Mouse (Mus musculus): Measurements from ENCODE around the gene Rab8a. TPM values are rescaled to one million over a fixed set of nuclear protein-coding genes. Genes with fewer than 3 reads are reported as not detected.
A peak's percentile ranks its signal among the peaks of the same experiment; 100 is the strongest.

The Rab8a gene
- polyA plus RNA-seq, 1 experiment from 2014 or later: 57.3 TPM

DNA sequence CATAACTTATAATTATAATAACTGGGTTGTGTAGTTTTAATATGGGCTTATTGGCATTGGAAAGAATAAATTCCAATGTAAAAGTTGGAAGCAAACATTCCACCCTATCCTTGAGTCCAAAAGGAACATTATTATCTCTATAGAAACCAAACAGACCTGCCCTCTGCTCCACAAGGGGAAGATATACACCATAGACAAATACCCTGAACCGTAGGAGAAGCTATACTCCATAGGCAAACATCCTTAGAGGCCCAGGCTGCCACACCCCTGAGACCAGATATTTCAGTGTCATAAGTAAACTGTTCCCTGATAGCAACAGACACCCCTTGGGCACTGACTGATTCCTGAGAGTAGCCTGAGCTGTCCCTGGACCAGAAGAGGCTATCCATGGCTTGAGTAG lies 33.2 kb upstream of the Rab8a start:
- WGBS (ENCODE audit: insufficient replicate concordance): 64% methylated on average over 1 of the region's 1 CpGs

DNA sequence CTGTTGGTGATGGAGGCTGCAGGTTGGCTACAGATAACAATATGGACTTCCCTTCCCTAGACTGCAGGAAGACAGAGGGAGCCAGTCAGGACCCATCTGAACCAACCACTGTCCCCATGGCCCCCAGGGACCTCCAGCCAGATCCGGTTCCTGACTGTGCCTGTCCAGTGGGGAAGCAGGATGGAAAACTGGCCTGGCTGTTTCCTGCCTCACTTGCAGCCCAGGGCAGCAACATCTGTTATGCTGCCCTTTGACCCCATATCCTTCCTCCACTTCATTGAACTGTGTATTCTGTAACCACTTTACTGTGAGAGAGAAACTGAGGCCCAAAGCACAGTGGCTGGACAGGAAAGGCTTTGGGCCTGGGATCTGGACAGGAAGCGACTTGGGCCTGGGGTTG lies 29.7 kb upstream of the Rab8a start:
- Histone ChIP-seq H3K27ac (ENCODE audit: low read depth) (no peak overlapping the region), H3K4me1 (ENCODE audit: insufficient read depth) (peaks cover 11% of the 10 kb centered on the region), H3K4me2 (ENCODE audit: low read depth, low read length) (no peak overlapping the region), H3K9me3 (ENCODE audit: low read length) (no peaks in the 10 kb centered on the region), H3K4me3 (ENCODE audit: low read depth, low read length) (no peak overlapping the region), H3K36me3 (replicated peaks; ENCODE audit: insufficient read depth, low read length) (no peaks in the 10 kb centered on the region), H3K9ac (replicated peaks) (no peak overlapping the region), H3K27me3 (ENCODE audit: insufficient read depth, low read length) (0 out of 2 replicates have a peak, but pooled peaks cover 9% of the 10 kb centered on the region)
- 63% methylated on average over 2 of the region's 2 CpGs for WGBS (ENCODE audit: insufficient replicate concordance)
- DNase-seq (no peak), ATAC-seq (no peak)
- no peak for TF ChIP-seq EP300 (IDR thresholded peaks at IDR 0.05; ENCODE audit: low read depth)
- TF ChIP-seq CTCF (IDR thresholded peaks at IDR 0.05; ENCODE audit: low read depth): no peak

More for the DNA sequence above, 33.2 kb upstream of the Rab8a start:
- H3K36me3 ChIP-seq (replicated peaks; ENCODE audit: insufficient read depth, low read length): no peaks in the 10 kb centered on the region
- no peak for DNase-seq
- H3K4me2 ChIP-seq (ENCODE audit: low read depth, low read length): no peak overlapping the region
- no peak overlapping the region for H3K27ac ChIP-seq (ENCODE audit: low read depth)
- H3K4me3 ChIP-seq (ENCODE audit: low read depth, low read length): no peak overlapping the region
- no peaks in the 10 kb centered on the region for H3K27me3 ChIP-seq (ENCODE audit: insufficient read depth, low read length)
- H3K9me3 ChIP-seq (ENCODE audit: low read length): no peaks in the 10 kb centered on the region
- no peak overlapping the region for H3K9ac ChIP-seq (replicated peaks)
- no peak for ATAC-seq
- peaks cover 3% of the 10 kb centered on the region for H3K4me1 ChIP-seq (ENCODE audit: insufficient read depth)
- TF ChIP-seq EP300 (IDR thresholded peaks at IDR 0.05; ENCODE audit: low read depth) (no peak), CTCF (IDR thresholded peaks at IDR 0.05; ENCODE audit: low read depth) (no peak)

DNA sequence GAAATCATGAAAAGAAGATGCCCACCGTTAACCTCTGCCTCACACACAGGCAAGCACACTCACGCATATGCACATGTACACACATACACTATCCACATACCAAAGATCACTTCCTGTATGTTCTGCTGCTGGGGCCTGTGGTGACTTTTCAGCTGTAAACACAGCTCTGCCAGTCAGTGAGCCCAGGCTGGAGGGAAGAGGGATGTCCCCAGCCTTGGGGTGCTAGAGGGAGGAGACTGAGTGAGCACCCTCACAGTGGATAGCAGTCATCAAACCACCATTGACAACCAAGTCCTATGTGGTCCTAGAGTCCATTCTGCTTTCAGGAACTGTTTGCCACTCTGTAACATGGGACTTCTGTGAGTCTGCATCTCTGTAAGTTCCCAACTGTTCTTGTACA lies 29.1 kb upstream of the Rab8a start:
- DNase-seq: no peak
- peak overlapping the region; percentile 7; the same call in 1 of the 2 replicates for H3K27ac ChIP-seq (ENCODE audit: low read depth)
- TF ChIP-seq CTCF (IDR thresholded peaks at IDR 0.05; ENCODE audit: low read depth) (no peak), EP300 (IDR thresholded peaks at IDR 0.05; ENCODE audit: low read depth) (no peak)

DNA sequence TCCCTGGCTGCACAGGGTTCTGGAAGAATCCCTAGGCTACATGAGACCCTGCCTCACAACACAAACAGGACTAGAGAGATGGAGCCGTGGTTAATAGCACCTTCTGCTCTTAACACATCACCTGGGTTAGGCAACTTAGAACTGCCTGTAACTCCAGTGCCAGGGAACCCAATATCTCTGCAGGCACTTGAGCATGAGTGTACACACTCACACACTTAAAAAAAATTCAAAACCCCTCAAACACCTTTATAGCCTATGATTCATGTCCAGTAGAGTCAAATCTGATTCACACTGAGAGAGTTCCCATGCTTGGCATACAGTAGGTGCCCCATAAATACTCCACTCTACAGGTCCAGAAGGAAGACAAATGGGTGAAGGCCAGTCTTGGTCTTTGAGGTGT lies 28.6 kb upstream of the Rab8a start:
- Histone ChIP-seq H3K4me3 (ENCODE audit: low read depth, low read length) (no peak overlapping the region), H3K9ac (replicated peaks) (no peak overlapping the region), H3K4me1 (ENCODE audit: insufficient read depth) (peaks cover 20% of the 10 kb centered on the region), H3K36me3 (replicated peaks; ENCODE audit: insufficient read depth, low read length) (no peaks in the 10 kb centered on the region), H3K9me3 (ENCODE audit: low read length) (no peaks in the 10 kb centered on the region), H3K27me3 (ENCODE audit: insufficient read depth, low read length) (0 out of 2 replicates have a peak, but pooled peaks cover 9% of the 10 kb centered on the region), H3K27ac (ENCODE audit: low read depth) (no peak overlapping the region), H3K4me2 (ENCODE audit: low read depth, low read length) (no peak overlapping the region)
- whole genome bisulfite sequencing (ENCODE audit: insufficient replicate concordance): 73% methylated on average over 1 of the region's 1 CpGs
- TF ChIP-seq CTCF (IDR thresholded peaks at IDR 0.05; ENCODE audit: low read depth) (no peak), EP300 (IDR thresholded peaks at IDR 0.05; ENCODE audit: low read depth) (no peak)
- DNase-seq: no peak
- ATAC-seq: no peak

More for the DNA sequence above, 29.1 kb upstream of the Rab8a start:
- Histone ChIP-seq H3K4me3 (ENCODE audit: low read depth, low read length) (no peak overlapping the region), H3K4me1 (ENCODE audit: insufficient read depth) (peaks cover 16% of the 10 kb centered on the region), H3K27me3 (ENCODE audit: insufficient read depth, low read length) (0 out of 2 replicates have a peak, but pooled peaks cover 9% of the 10 kb centered on the region), H3K4me2 (ENCODE audit: low read depth, low read length) (no peak overlapping the region), H3K9ac (replicated peaks) (no peak overlapping the region), H3K9me3 (ENCODE audit: low read length) (no peaks in the 10 kb centered on the region), H3K36me3 (replicated peaks; ENCODE audit: insufficient read depth, low read length) (no peaks in the 10 kb centered on the region)
- ATAC-seq: no peak
- WGBS (ENCODE audit: insufficient replicate concordance): 58% methylated on average over 2 of the region's 2 CpGs

DNA sequence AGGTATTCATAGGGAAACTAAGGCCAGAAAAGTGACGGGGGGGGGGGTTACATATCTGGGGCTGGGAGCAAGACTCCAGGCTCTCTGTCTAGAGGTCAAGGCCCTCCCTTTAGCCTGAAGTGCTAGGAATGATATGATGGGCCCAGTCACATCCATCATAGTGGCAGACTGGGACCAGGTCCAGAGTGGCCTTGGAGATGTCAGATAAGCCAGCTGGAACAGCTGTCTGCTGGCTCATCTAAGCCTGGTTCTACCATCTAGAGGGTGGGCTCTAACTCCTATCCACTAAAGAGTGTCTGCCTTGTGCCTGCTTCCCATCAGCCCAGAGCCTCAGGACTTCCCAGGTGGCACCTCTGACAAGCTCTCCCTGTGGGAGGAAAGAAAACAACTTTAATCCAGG lies 28.1 kb upstream of the Rab8a start:
- 65% methylated on average over 1 of the region's 1 CpGs for WGBS (ENCODE audit: insufficient replicate concordance)
- H3K27ac ChIP-seq (ENCODE audit: low read depth): peak overlapping the region; percentile 55

DNA sequence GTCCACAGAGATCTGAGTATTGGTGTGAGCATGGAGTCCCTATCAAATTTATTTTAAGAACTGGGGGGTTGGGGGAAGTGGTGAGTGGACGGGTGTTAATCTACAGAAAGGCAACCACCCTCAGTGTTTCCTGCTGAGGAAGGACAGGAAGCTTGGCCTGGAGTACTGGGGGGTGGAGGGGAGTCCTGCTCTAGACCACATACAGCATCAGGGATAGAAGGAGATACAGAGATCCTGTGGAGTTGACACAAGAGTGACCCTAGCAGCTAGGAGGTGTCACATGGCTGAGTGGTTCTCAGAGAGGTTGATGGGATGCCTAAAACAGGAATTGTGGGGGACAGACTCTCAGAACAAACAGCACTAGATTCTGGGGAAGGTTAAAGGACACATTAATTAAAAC lies 27.5 kb upstream of the Rab8a start:
- H3K4me3 ChIP-seq (ENCODE audit: low read depth, low read length): no peak overlapping the region
- H3K27me3 ChIP-seq (ENCODE audit: insufficient read depth, low read length): 0 out of 2 replicates have a peak, but pooled peaks cover 9% of the 10 kb centered on the region
- WGBS (ENCODE audit: insufficient replicate concordance): 32% methylated on average over 1 of the region's 1 CpGs
- ATAC-seq: peak; percentile 28
- no peak for DNase-seq
- no peak for TF ChIP-seq CTCF (IDR thresholded peaks at IDR 0.05; ENCODE audit: low read depth)
- peaks cover 1% of the 10 kb centered on the region; the same call in 1 of the 2 replicates for H3K36me3 ChIP-seq (replicated peaks; ENCODE audit: insufficient read depth, low read length)
- no peaks in the 10 kb centered on the region for H3K9me3 ChIP-seq (ENCODE audit: low read length)
- H3K27ac ChIP-seq (ENCODE audit: low read depth): no peak overlapping the region; the same call in 1 of the 2 replicates
- no peak overlapping the region for H3K4me2 ChIP-seq (ENCODE audit: low read depth, low read length)
- H3K9ac ChIP-seq (replicated peaks): no peak overlapping the region
- peaks cover 21% of the 10 kb centered on the region for H3K4me1 ChIP-seq (ENCODE audit: insufficient read depth)

More for the DNA sequence above, 28.1 kb upstream of the Rab8a start:
- Histone ChIP-seq H3K36me3 (replicated peaks; ENCODE audit: insufficient read depth, low read length) (no peaks in the 10 kb centered on the region), H3K4me3 (ENCODE audit: low read depth, low read length) (no peak overlapping the region), H3K4me1 (ENCODE audit: insufficient read depth) (peaks cover 21% of the 10 kb centered on the region), H3K9me3 (ENCODE audit: low read length) (no peaks in the 10 kb centered on the region), H3K4me2 (ENCODE audit: low read depth, low read length) (no peak overlapping the region), H3K27me3 (ENCODE audit: insufficient read depth, low read length) (0 out of 2 replicates have a peak, but pooled peaks cover 9% of the 10 kb centered on the region), H3K9ac (replicated peaks) (no peak overlapping the region)
- DNase-seq: no peak
- no peak for TF ChIP-seq EP300 (IDR thresholded peaks at IDR 0.05; ENCODE audit: low read depth)
- TF ChIP-seq CTCF (IDR thresholded peaks at IDR 0.05; ENCODE audit: low read depth): no peak
- no peak for ATAC-seq

Data from liver, postnatal 0 days (tissue).